Mouse (Mus musculus) small intestine, adult 2 months (tissue): ENCODE results near the gene M6pr.

ENCODE experiments used
- CTCF ChIP-seq: fragments of 200-500 bp; IDR thresholded peaks from 2 replicates; pipeline ENCODE4 v1.5.1; 2012; ENCODE audit warnings: low read depth, mild to moderate bottlenecking, control low read depth, inconsistent platforms, low read length, moderate library complexity, mixed read lengths; ENCODE audit not compliant: insufficient replicate concordance, insufficient read length; ENCODE audit errors: extremely low read depth
- POLR2A ChIP-seq: fragments of 200-500 bp; IDR thresholded peaks from 2 replicates; pipeline ENCODE4 v1.6.1; 2012; ENCODE audit warnings: low read depth, mild to moderate bottlenecking, control low read depth, inconsistent platforms, low read length, moderate library complexity

- TF ChIP-seq POLR2A, result no peak
- TF ChIP-seq CTCF, result no peak
Measured at GRCm38 (mm10) chr6:122345731-122346130, 37.2 kb downstream of the M6pr start.
